Mouse (Mus musculus): ENCODE measurements around the gene Thbs1. TPM values are rescaled to one million over a fixed set of nuclear protein-coding genes. Genes with fewer than 3 reads are reported as not detected.
A peak's percentile ranks its signal among the peaks of the same experiment; 100 is the strongest.
"Not testable (repeated sequence)": the region's sequence is repeated elsewhere in the genome, so short reads cannot be mapped to it uniquely, and the experiment has no call there.

The Thbs1 gene
- polyA plus RNA-seq, 1 experiment from 2014 or later, result 40.6 TPM

- H3K4me2 ChIP-seq, result no peak overlapping the region
- H3K4me1 ChIP-seq, result peaks cover 13% of the 10 kb centered on the region
- no peak for ATAC-seq (ENCODE audit: low FRiP score)
- H3K36me3 ChIP-seq (replicated peaks), result peaks cover 10% of the 10 kb centered on the region
- H3K9ac ChIP-seq, result no peak overlapping the region
- no peak overlapping the region for H3K27ac ChIP-seq
- 90% methylated on average over 5 of the region's 5 CpGs for WGBS
- H3K4me3 ChIP-seq (replicated peaks), result no peak overlapping the region
- H3K27me3 ChIP-seq, result 0 out of 2 replicates have a peak, but pooled peaks cover 2% of the 10 kb centered on the region
- no peaks in the 10 kb centered on the region for H3K9me3 ChIP-seq
Measured at GRCm38 (mm10) chr2:118127516-118128288, 16.0 kb downstream of the Thbs1 start.

DNA sequence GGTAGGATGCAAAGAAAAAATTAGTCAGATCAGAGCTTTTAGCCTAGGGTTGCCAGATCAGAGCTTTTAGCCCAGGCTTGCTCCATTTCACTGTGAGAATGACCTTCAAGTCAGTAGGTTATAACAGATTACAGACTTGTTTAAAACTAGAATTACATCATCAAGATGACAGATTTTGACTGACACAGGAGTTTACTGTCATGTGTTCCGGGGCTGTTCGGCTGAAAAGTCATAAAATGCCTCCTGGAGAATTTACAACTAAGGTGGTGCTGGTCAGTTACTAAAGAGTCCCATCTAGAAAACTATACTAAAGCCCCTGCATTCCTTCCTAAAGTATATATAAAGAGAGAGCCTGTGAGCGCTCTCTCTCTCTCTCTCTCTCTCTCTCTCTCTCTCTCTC lies 16.6 kb downstream of the Thbs1 start:
- H3K9ac ChIP-seq, result no peak overlapping the region
- ATAC-seq (ENCODE audit: low FRiP score), result no peak
- 78% methylated on average over 3 of the region's 3 CpGs for WGBS
- H3K36me3 ChIP-seq (replicated peaks), result peaks cover 6% of the 10 kb centered on the region
- H3K9me3 ChIP-seq, result no peaks in the 10 kb centered on the region
- no peak overlapping the region for H3K4me3 ChIP-seq (replicated peaks)
- peaks cover 13% of the 10 kb centered on the region for H3K4me1 ChIP-seq
- no peak overlapping the region for H3K27ac ChIP-seq
- no peak overlapping the region for H3K4me2 ChIP-seq
- H3K27me3 ChIP-seq, result 0 out of 2 replicates have a peak, but pooled peaks cover 2% of the 10 kb centered on the region

GRCm38 (mm10) chr2:118137071-118137470 lies 25.4 kb downstream of the Thbs1 start:
- no peak overlapping the region for H3K9ac ChIP-seq
- no peaks in the 10 kb centered on the region for H3K27me3 ChIP-seq
- ATAC-seq (ENCODE audit: low FRiP score), result no peak
- H3K4me3 ChIP-seq (replicated peaks), result no peak overlapping the region
- H3K4me1 ChIP-seq, result no peaks in the 10 kb centered on the region
- H3K36me3 ChIP-seq (replicated peaks), result no peaks in the 10 kb centered on the region
- no peak overlapping the region for H3K27ac ChIP-seq
- H3K4me2 ChIP-seq, result no peak overlapping the region
- no peaks in the 10 kb centered on the region for H3K9me3 ChIP-seq
- WGBS, result 91% methylated on average over 9 of the region's 9 CpGs

DNA sequence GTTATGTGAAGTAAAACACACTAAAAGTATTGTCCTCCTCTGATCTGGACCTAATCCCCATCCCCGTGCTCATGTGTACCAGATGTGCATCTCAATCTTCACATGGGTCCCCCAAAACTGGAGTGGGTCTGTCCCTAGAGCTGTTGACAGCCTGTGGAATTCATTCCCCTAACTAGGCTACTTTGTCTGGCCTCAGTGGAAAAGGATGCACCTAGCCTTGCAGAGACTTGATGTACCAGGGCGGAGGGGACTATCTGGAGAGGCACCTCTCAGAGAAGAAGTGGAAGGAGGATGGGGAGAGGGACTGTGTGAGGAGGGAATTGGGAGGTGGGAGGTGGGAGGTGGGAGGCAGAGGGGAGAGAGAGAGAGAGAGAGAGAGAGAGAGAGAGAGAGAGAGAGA lies 26.1 kb downstream of the Thbs1 start:
- H3K4me3 ChIP-seq (replicated peaks), result no peak overlapping the region

GRCm38 (mm10) chr2:118139261-118139660 lies 27.6 kb downstream of the Thbs1 start:
- Histone ChIP-seq H3K9ac (no peak overlapping the region), H3K4me3 (replicated peaks) (no peak overlapping the region), H3K4me2 (no peak overlapping the region), H3K27ac (no peak overlapping the region), H3K9me3 (no peaks in the 10 kb centered on the region), H3K36me3 (replicated peaks) (no peaks in the 10 kb centered on the region), H3K4me1 (no peaks in the 10 kb centered on the region), H3K27me3 (no peaks in the 10 kb centered on the region)
- WGBS, result 95% methylated on average over 6 of the region's 6 CpGs
- ATAC-seq (ENCODE audit: low FRiP score), result no peak

More for the DNA sequence above, 26.1 kb downstream of the Thbs1 start:
- Histone ChIP-seq H3K9ac (no peak overlapping the region), H3K9me3 (no peaks in the 10 kb centered on the region), H3K4me1 (no peaks in the 10 kb centered on the region), H3K27me3 (no peaks in the 10 kb centered on the region), H3K36me3 (replicated peaks) (no peaks in the 10 kb centered on the region), H3K4me2 (no peak overlapping the region), H3K27ac (no peak overlapping the region)
- 90% methylated on average over 2 of the region's 2 CpGs for WGBS
- no peak for ATAC-seq (ENCODE audit: low FRiP score)

- Histone ChIP-seq H3K4me3 (replicated peaks) (no peak overlapping the region), H3K36me3 (replicated peaks) (no peaks in the 10 kb centered on the region), H3K27me3 (no peaks in the 10 kb centered on the region), H3K9me3 (no peaks in the 10 kb centered on the region), H3K4me1 (no peaks in the 10 kb centered on the region), H3K4me2 (no peak overlapping the region), H3K9ac (no peak overlapping the region), H3K27ac (no peak overlapping the region)
- no peak for ATAC-seq (ENCODE audit: low FRiP score)
- 92% methylated on average over 10 of the region's 10 CpGs for WGBS
Measured at GRCm38 (mm10) chr2:118141651-118142050, 30.0 kb downstream of the Thbs1 start.

DNA sequence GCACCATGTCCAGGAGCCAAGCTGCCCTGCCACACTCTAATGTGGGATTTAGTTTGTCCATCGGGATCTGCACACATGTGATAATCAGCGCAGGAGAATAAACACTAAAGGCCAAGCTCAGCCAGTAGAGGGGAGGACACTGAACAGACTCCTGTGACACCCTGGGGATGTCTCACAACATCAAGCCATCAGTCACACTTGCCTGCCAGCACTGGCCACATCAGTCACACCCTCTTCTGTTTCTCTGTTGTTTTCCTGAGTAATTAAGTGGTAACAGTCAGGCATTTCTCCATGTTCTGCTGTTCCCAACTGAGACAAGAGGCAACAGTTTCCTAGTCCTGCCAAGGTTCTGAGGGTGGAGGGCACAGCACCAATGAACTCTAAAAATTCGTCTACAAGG lies 36.1 kb downstream of the Thbs1 start:
- ATAC-seq (ENCODE audit: low FRiP score); H3K27me3 ChIP-seq; H3K9me3 ChIP-seq; H3K4me2 ChIP-seq; H3K9ac ChIP-seq; H3K27ac ChIP-seq; H3K4me3 ChIP-seq (replicated peaks); H3K36me3 ChIP-seq (replicated peaks); H3K4me1 ChIP-seq: not testable (repeated sequence)
- WGBS, result 80% methylated on average over 3 of the region's 3 CpGs

- 94% methylated on average over 4 of the region's 4 CpGs for WGBS
- no peak overlapping the region for H3K27ac ChIP-seq
- H3K9ac ChIP-seq, result no peak overlapping the region
- ATAC-seq (ENCODE audit: low FRiP score), result no peak
- H3K4me1 ChIP-seq, result no peaks in the 10 kb centered on the region
- no peaks in the 10 kb centered on the region for H3K36me3 ChIP-seq (replicated peaks)
- no peak overlapping the region for H3K4me2 ChIP-seq
- H3K9me3 ChIP-seq, result no peaks in the 10 kb centered on the region
- no peak overlapping the region for H3K4me3 ChIP-seq (replicated peaks)
- no peaks in the 10 kb centered on the region for H3K27me3 ChIP-seq
Measured at GRCm38 (mm10) chr2:118148321-118149142, 36.9 kb downstream of the Thbs1 start.

GRCm38 (mm10) chr2:118149855-118150563 lies 38.3 kb downstream of the Thbs1 start:
- Histone ChIP-seq H3K9ac (no peak overlapping the region), H3K4me2 (no peak overlapping the region), H3K27me3 (no peaks in the 10 kb centered on the region), H3K27ac (no peak overlapping the region; the same call in 1 of the 2 replicates), H3K4me3 (replicated peaks) (no peak overlapping the region), H3K9me3 (no peaks in the 10 kb centered on the region), H3K4me1 (no peaks in the 10 kb centered on the region), H3K36me3 (replicated peaks) (no peaks in the 10 kb centered on the region)
- 76% methylated on average over 12 of the region's 12 CpGs for WGBS
- ATAC-seq (ENCODE audit: low FRiP score), result no peak

GRCm38 (mm10) chr2:118158095-118158494 lies 46.4 kb downstream of the Thbs1 start:
- no peaks in the 10 kb centered on the region for H3K36me3 ChIP-seq (replicated peaks)
- no peak for ATAC-seq (ENCODE audit: low FRiP score)
- no peaks in the 10 kb centered on the region for H3K27me3 ChIP-seq
- H3K9ac ChIP-seq, result no peak overlapping the region
- H3K9me3 ChIP-seq, result no peaks in the 10 kb centered on the region
- no peak overlapping the region for H3K27ac ChIP-seq
- H3K4me2 ChIP-seq, result no peak overlapping the region
- peaks cover 37% of the 10 kb centered on the region for H3K4me1 ChIP-seq
- 93% methylated on average over 3 of the region's 3 CpGs for WGBS
- no peak overlapping the region for H3K4me3 ChIP-seq (replicated peaks)

GRCm38 (mm10) chr2:118159126-118159525 lies 47.5 kb downstream of the Thbs1 start:
- peaks cover 38% of the 10 kb centered on the region for H3K4me1 ChIP-seq
- H3K4me2 ChIP-seq, result no peak overlapping the region
- H3K4me3 ChIP-seq (replicated peaks), result no peak overlapping the region
- no peaks in the 10 kb centered on the region for H3K9me3 ChIP-seq
- no peak overlapping the region for H3K27ac ChIP-seq
- H3K9ac ChIP-seq, result no peak overlapping the region
- no peaks in the 10 kb centered on the region for H3K27me3 ChIP-seq
- 68% methylated on average over 6 of the region's 6 CpGs for WGBS
- no peaks in the 10 kb centered on the region for H3K36me3 ChIP-seq (replicated peaks)
- ATAC-seq (ENCODE audit: low FRiP score), result no peak

DNA sequence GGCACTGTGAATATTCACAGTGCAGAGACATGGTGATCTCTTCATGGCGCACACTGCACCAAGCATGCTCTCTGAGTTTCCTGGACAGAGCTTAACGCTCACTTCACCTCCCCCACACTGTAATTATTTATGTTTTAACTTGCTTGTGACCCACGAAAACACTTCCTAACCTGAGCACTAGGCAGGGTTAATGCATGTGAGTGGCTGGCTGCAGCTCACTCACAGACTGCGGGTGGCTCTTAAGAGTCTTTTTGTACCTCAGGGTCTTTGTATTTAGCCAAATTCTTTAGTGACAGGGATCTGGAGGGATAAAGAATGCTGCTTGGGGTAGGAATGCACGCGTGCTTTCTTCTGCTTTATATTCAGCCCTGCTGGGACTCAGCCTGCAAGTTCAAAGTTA lies 48.9 kb downstream of the Thbs1 start:
- WGBS, result 3% methylated on average over 6 of the region's 6 CpGs

More for the DNA sequence above, 48.9 kb downstream of the Thbs1 start:
- Histone ChIP-seq H3K9me3 (no peaks in the 10 kb centered on the region), H3K27ac (peak overlapping the region; percentile 43), H3K4me3 (replicated peaks) (no peak overlapping the region), H3K27me3 (no peaks in the 10 kb centered on the region), H3K4me1 (peaks cover 38% of the 10 kb centered on the region), H3K36me3 (replicated peaks) (no peaks in the 10 kb centered on the region), H3K4me2 (no peak overlapping the region), H3K9ac (no peak overlapping the region)
- ATAC-seq (ENCODE audit: low FRiP score), result peak; percentile 78; the same call in 1 of the 2 replicates

All from forebrain, embryonic 12.5 days (tissue).